Mouse (Mus musculus) thymus, postnatal 36 days (tissue): Measurements from ENCODE around the gene Fbxo7.

ENCODE experiments used
- DNase-seq, 2 experiments: peaks; one replicate each; pipeline ENCODE4 v3.0.0; 2022; ENCODE audit warnings: mixed read lengths in 2 of 2

Gene Fbxo7

DNA sequence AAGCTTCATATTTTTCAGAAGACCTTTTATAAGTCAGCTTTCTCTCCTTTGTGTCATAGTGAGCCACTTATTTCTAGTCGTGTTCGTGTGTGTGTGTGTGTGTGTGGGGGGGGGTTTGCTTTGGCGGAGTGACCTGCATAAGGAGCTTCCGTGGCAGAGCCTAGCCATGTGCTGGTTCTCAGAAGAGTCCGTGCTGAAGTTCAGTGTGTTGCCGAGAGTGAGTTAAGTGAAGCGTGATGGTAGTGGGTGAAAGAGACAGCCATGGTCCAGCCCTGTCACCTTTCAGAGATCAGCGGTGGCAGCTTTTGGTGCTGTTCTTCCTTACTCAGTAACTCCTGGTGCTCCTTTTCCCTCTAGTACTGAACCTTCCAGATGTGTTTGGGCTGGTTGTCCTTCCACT lies 22.3 kb downstream of the Fbxo7 start:
- no peak for DNase-seq

DNA sequence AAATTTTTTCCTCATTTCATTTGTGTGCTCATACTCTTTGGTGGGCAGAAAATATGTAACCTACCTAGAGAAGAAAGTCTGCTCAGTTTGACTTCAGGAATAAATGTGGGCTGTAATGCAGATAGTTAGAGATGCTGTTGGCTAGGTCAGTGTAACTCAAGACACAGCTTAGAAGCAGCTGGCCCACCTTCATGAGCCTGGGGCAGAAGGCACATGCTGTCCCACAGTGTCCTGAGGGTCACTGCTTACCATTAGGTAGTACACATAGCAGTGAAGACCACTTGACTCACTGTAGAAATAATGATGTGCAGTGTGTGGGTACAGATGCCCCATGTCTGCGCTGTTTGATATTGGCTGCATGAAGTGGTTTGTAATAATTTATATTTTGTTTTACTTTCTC lies 24.6 kb downstream of the Fbxo7 start:
- no peak for DNase-seq

DNA sequence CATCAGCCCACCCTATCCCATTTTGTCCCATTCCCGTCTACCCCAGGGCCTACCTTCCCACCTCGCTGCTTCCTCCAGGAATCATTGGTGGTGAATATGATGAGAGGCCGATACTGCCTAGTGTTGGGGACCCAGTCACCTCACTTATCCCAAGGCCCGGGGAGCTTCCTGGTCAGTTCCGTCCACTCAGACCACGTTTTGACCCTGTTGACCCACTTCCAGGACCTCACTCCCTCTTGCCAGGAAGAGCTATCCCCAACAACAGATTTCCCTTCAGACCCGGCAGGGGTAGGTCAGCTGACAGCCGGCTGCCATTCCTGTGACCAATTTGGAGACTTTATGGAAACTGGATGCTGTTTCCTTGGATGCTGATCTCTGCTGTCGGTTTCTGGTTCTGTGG lies 26.0 kb downstream of the Fbxo7 start:
- DNase-seq, result no peak

DNA sequence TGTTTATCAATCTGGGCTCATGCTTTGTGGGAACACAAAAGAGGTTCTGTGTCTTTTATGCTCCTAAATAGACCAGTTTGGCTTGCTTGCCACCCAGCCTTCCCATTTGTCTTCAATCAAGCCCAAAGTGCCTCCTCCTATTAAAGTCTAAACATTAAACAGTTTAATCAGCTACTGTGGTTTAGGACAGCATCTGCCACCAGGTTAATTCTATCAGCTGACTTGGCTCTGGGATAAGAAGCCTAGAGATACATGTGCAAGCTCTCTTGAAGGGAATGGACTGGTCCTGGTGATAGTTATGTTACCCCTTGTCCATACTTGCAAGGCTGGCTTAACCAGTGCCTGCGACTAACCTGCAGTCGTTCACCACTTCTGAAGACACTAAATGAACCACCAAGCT lies 28.8 kb downstream of the Fbxo7 start:
- DNase-seq, result no peak

DNA sequence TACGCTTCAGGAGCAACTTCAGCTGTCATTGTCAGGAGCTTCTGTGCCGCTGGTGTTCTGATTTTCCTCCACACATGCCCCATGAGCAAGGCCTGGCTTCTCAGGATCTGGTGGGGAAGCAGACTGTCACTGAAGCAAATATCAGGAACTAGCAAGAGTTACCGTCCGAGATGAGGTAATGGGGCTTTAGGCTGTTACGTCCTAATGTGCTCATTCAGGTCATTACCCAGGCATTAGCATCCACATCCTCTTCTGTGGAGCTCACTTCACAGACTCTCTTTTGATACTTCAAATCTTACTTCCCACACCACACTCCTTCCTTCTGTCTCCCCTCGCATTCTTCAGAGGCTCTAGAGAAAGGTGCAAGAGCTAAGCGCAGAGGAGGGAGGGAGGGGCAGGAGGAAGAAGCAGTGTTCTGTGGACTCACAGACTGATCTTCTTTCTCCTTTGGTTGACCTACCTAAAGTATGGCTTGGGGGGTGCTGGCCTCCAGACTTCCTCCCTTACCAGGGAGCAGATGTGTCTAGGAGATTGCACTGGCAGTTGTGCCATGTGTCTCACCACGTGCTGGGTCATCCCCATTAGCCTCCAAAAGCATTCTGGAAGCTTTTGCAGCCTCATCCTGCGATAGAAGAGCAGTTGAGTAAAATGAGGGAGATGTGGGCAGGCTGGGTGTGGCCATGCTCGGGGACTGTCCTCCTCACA lies 31.2 kb downstream of the Fbxo7 start:
- DNase-seq, result no peak

DNA sequence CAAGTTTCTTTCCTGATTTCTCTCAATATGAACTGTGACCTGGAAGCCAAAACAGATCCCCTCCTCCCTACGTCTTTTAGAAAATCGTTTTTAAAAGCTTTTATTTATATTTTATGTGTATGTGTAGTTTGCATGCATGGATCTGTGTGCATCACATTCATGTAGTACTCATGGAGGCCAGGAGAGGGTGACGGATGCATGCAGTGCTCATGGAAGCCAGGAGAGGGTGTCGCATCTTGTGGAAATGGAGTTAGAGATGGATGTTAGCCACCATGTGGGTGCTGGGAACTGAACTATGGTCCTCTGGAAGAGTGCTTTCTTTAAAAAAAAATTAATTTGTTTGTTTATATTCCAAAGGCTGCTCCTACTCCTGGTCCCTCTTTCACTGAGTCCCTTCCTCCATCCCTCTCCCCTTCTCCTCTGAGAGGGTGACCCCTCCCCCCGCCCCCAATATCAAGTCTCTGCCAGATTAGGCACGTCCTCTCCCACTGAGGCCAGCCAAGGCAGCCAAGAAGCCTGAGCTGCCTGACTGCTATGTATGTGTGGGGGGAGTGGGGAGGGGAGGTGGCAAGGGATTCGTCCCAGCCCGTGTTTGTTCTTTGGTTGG lies 34.6 kb downstream of the Fbxo7 start:
- no peak for DNase-seq

DNA sequence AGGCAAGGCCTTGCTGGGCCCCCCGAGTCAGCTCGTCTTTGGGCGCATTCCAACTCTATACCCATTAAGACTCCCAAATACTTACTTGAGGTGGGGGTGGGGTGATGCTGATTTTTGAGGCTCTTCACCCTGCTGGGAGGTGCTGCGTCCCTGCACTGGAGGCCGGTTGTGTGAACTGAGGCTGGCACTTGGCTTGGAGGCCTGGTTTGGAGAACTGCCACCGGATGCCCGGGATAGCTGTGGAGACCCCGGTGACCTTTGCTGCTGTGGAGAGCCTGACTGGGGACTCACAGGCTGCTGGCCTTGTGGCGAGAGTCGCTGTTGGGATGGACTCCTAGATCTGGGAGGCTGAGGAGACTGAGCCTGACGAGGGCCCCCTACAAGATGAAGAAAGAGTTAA lies 35.5 kb downstream of the Fbxo7 start:
- DNase-seq, result no peak

DNA sequence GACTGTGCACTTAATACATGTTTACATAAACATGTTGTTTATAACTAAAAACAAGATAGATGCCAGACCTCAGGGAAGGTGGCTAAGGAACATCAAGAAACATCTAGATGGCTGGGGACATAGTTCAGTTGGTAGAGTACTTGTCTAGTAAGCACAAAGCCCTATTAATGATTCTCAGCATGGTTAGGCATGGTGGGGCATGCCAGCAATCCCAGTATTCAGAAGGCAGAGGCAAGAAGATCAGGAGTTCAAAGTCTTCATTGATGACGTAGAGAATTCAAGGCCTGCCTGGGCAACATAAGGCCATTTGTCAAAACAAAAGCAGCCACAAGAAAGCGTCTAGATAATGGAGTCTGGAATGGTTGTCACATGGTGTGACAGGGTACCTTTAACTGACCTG lies 35.9 kb downstream of the Fbxo7 start:
- no peak for DNase-seq

DNA sequence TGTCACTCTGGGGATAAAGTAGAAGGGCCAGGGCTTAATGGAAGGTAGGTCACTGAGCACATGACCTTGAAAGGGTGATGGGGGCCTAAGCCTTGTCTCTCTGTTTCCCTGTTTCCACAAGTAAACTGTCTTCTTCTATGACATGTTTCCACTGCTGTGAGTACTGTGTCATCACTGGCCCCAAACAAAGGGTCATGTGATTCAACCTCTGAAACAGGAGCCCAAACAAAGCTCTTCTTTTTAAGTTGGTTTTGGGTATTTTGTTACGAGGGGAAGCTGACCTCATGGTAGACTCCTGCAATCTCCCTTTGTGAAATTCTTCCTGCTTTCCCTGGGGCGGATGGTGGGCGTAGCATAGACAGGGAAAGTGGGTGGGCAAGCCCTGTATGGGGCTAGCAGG lies 38.5 kb downstream of the Fbxo7 start:
- no peak for DNase-seq

DNA sequence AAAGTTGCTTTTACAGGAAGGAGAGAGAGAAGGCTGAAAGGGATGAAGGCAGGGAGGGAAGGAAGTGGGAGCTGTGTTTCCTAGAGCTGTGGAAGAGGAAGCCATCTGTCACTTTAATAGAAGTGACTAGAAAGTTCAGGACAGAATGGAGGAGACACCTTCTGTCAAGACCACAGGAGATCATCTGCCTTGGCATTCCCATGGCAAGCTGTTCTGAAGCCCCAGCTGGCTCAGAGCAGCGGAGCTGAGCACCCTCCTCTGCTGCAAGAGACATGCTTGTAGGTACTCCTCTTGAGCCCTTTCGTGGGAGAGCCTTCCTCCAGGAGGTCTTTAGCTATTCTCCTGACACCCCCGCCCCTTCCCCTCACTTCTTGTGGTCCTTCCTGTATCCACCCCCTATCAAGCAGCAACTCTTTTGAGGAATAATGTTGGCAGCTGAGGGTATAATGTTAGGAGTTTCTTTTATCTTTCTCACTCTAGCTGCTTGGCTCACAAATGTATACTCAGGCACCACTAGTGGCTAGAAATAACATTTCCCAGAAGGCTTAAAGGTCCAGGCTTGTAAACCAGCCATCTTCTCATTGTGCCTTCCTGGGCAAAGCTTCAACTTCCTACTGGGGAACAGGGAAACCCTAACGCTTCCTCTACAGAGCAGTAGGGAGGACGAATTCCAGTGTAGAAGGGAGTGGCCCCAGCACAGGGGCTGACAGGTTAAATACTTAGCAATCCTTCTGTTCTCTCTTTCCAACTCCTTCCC lies 40.7 kb downstream of the Fbxo7 start:
- DNase-seq, result no peak

DNA sequence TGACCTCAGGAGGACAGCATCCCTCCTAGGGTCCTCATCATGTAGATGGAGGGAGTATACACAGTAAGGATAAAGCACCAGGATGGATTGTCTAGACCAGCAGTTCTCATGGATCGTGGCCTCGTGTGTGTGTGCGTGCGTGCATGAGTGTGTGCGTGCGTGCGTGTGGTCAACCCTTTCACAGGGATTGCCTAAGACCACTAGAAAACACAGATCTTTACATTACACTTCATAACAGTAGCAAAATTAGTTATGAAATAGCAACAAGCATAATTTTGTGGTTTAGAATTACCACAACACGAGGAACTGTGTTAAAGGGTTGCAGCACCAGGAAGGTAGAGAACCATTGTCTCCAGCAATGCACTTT lies 41.2 kb downstream of the Fbxo7 start:
- no peak for DNase-seq

DNA sequence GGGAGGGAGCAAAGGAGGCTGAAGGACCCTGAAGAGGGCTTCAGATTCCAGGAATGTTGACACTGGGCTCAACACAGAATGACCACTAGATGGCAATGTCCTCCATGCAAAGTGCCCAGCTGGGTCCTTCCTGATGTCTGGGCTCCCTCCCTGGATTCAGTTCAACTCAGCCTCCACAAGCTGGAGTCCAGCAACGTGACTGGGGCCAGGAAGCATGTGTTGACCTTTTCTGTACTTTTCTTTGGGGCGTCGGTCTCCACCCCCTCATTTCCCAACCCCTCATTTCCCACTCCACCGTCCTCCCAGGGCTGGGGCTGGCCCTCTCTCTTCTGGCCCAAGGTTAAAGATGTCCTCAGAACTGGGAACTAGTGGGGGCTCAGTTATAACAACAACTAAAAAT lies 43.2 kb downstream of the Fbxo7 start:
- no peak for DNase-seq

DNA sequence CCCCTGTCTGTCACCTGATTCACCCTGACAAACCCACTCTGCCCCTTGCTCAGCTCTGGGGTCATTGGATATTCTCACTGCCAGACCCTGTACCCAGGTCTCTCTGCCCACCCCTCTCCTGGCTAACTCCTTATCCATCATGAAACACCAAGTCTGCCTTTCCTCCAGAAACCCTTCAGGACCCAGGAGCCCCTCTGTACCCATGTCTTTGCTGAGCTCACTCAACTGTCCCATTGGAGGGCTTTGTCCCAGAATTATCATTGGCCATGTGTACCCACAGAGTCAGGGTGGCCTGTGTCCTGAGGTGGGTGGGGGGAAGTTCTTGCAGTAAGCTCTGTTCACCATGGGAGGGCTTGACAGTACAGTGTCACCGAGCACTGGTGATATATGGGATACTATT lies 43.9 kb downstream of the Fbxo7 start:
- no peak for DNase-seq

DNA sequence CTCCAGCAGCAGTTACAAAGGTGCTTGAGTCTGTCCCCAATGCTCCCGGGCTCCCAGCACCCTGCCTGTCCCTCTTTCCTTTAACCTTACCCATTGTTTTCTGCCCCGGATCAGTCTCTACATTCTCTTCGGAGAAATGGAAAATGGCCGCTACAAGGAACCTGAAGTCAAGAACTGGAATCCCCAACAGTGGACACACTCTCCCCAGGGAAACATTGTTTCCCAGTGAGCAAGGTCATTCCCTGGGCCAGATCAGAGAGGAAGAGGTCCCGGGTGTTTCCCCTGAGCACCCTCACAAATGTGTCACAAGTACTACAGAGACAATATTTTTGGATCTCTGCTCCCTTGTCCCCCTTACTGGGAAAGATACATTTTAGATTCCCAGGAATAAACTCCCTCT lies 44.9 kb downstream of the Fbxo7 start:
- no peak for DNase-seq

DNA sequence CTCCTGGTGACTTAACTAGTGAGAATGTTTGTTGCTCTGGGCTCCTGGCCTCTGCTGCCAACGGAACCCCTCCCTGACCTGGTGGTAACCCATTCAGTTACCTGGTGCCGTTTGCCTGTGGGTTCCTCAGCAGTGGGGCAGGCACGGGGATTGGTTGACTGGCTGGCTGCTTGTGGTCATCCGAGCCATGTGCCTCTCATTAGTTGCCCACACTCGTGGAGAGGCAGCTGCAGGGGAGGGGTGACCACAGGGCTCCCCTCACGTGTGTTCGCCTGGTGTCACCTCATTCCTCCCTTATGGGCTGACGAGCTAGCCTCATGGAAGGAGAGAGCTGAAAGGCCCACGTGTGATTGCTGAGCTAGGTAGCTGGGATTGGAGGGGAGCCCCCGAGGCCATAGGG lies 46.1 kb downstream of the Fbxo7 start:
- no peak for DNase-seq

DNA sequence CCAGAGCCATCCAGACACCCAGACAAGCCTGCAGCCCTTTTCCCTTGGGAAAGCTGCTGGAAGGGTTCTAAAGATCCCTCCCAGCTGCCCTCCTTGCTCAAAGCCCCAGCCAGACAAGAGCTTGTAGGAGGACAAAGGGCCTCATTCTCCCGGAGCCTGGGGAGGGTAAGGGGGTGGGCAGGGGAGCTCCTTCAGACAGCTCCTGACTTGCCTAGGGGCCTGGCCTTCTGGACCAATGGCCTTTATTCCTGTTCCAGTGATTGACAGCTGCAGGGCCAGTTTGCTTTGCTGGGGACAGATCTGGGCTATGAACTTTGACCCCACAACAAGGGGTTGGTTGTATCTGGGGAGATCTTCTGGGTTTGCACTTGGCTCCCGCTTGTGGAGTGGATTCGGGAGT lies 47.6 kb downstream of the Fbxo7 start:
- no peak for DNase-seq

DNA sequence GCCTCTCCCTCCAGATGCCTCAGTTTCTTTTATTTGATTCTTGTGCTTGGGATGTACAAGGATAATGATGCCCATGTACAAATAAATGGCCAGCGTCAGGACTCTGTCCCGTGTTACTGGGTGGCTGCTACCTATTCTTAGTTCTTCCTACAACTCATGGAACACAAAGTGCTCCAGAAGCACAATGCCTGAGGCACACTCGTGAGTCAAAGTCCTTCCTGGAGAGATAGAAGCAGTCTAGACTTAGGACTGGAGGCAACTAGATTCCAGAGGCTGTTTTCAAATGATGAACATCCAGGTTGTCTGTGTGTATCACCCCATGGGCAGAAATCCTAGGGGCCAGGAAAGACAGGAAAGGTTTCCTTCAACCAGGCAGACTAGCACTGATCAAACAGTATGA lies 49.0 kb downstream of the Fbxo7 start:
- no peak for DNase-seq

DNA sequence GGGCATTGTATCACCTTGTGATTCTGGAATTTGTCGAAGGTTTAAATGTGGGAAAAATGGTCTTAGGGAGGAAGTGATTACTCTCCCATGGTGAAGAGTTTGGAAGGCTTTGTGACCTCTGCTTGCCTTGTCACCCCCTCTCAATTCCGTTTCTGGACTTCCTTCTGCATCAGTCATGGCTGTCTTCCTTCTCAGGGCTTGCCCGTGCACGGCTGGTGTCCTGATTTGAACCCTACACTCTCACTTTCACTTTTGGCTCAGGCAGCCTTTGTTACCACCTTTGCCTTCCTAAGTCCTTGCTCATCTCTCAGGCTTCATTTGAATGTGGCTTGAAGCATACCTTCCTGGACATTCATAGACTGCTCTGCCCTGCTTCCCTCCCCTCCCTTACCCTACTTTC lies 52.4 kb downstream of the Fbxo7 start:
- no peak for DNase-seq

DNA sequence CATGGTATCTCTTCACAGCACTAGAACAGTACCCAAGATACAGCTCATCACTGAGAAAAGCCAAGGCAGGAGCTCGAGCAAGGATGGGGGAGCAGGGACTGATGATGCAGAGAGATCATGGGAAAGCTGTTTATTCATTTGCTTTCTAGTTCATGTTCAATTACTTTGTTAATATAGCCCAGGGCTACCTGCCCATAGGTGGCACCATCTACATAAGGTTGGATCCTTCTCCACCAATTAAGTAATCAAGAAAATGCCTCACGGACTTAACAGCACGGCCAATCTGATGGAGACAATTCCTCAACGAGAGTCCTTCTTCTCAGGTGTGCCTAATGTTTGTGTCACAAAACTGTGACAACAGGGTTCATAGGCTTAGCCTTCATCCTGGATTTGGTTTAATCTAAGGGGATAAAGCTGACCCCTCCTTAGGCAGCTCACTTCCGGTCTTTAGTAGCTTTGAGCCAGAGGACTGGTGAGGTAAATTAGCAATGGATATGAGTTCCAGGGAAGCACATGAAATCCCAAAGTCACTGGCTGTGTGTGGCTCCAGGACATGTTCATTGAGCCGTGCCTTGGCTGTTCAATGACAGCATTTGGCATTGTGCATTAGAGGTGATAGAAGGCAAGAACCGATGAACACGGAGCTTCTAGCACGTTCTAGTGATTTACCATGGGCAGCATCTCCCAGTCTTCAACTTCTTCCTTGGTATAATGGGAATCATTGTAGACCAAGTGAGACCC lies 53.4 kb downstream of the Fbxo7 start:
- DNase-seq, result no peak

DNA sequence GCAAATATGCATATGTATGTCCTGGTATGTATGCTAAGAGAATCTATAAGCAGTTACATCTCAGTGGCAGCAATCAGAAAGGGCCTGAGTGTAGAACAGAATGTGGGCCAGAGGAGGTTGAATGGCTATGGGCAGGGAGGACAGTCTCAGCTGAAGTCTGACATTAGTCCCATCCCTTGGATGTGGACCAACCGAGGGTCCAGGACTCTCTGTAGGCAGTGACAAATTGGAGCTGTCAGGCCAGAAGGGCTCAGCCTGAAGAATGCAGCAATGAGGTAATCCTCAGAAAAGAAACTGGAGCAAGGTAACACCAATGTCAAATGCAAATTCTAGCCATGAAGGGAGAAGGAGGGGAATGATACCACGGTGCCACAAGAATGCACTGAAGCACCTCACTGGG lies 55.5 kb downstream of the Fbxo7 start:
- DNase-seq, result no peak

DNA sequence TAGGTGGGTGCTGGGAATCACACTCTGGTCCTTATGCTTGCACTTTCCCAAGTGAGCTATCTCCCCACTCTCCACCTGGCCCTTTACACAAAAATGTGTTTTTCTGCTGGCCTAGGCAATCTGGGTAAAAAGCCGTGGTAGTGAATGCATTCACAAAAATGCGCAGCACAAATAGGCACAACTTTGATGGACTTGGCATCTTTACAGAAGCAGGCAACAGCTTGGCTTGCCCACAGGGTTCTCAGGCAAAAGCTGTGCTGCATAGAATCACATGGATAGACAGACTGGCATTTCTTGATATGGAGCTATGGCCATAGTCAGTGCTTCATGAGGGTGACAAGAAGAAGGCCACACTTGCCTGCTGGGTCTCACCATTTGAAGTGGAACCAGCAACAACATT lies 57.0 kb downstream of the Fbxo7 start:
- no peak for DNase-seq

DNA sequence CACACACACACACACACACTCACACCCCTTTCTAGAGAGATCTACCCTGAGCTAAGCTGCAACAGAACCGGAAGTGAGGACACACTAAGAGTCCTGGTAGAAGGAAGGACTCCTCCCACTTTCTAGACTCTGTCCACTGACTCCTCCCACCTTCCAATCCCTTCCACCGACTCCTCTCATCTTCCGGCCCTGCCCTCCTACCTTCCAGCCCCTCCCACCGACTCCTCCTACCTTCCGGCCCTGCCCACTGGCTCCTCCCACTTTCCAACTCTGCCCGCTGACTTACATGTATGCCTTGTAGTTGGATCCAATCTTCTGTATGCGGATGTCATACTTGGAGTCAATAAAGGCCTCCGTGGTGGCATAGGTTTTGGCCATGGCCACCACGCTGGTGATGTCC lies 58.1 kb downstream of the Fbxo7 start:
- no peak for DNase-seq

DNA sequence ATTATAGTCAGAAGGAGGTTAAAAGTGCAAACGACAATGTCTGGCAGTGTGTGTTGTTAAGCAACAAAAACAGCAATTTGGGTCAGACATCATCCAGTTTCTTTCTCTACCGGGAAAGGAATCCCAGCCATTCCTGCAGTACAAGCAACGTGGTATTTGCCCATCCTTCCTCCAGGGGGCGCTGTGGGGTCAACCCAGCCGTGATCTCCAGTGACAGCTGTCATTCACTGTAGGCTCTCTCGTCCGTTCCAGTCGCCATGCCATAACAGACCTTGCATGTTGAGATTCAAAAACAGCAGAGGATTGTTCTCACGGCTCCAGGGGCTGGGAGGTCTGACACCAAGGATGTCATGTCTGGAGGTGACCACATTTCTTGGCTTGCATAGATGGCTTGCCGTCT lies 70.1 kb downstream of the Fbxo7 start:
- DNase-seq, result peak; percentile 17 to 33
